Mouse (Mus musculus) testis, adult 2 months (tissue): ENCODE data around the gene Ppp1r35.

Experiments used
- CTCF ChIP-seq: fragments of 200-500 bp; IDR thresholded peaks from 2 replicates; pipeline ENCODE4 v1.5.1; 2012; ENCODE audit warnings: low read depth, mild to moderate bottlenecking, inconsistent platforms, low read length, moderate library complexity; ENCODE audit not compliant: control insufficient read depth, insufficient read depth, insufficient replicate concordance
- POLR2A ChIP-seq: fragments of 200-500 bp; IDR thresholded peaks from 2 replicates; pipeline ENCODE4 v1.6.1; 2012; ENCODE audit warnings: low read depth, mild to moderate bottlenecking, inconsistent platforms, low read length, moderate library complexity; ENCODE audit not compliant: control insufficient read depth

GRCm38 (mm10) chr5:137751988-137752387, 26.7 kb upstream of the Ppp1r35 start:
- TF ChIP-seq CTCF (no peak), POLR2A (no peak)
